22 mouse cellular contexts compared by ENCODE assay signal in the genomic region with DNA sequence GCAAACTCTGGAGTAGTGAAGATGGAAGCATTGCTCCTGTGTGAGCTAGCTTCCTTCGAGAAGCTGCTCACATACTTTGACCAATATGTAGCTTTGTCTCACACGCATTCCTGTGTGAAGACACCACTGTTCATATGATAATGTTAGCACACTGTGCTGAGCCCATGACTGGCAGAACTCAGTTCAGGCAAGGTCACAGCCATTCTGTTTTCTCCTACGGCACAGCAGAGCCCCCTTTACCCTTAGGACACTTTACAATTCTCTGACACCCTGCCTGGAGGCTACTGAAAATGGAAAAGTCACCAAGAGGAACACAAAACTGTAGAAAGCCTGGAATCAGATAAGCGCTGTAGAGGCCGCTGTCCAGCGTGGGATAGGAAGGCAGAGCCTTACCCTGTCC.
DNase-seq lines count a peak whose midpoint lies in the region; ATAC-seq lines count a peak whose summit lies in the region.
"Had no signal": no experiment of that assay in that cellular context is flagged by ENCODE, and none has a peak within 500 bp of the region (broad histone marks: within the 10 kb centered on the region; RNA-seq: fewer than 3 reads in every experiment).

No protein-coding gene starts in this region.

- peak; percentile 47 for DNase-seq in midbrain, embryonic 11.5 days (ENCODE audit: low spot score, missing footprints)
- no peak for DNase-seq in midbrain, embryonic 10.5 days (ENCODE audit: low spot score)
- DNase-seq in ES-CJ7 (ENCODE audit: low read depth, low spot score): peak; percentile 12
- DNase-seq in R1 (ENCODE audit: low read depth, low spot score): peak; percentile 35
- DNase-seq in right cerebral cortex, postnatal 10 days (ENCODE audit: low spot score in 2 of 2): no peak
- DNase-seq in ovary, postnatal 36 days (ENCODE audit: low spot score): no peak
- DNase-seq: adrenal gland, adult 8-10 months; adrenal gland, postnatal 14 days; adrenal gland, postnatal 36 days; cerebellum, adult 11-12 months; cerebellum, adult 2 months; cerebellum, adult 9-10 months; cerebellum, postnatal 10 days; cerebellum, postnatal 25 days; forebrain, postnatal 0 days had no signal

- H3K4me1 ChIP-seq in midbrain, embryonic 11.5 days (ENCODE audit: control insufficient read depth, insufficient read depth, low read length): no peaks in the 10 kb centered on the region
- 0 out of 2 replicates have a peak, but pooled peaks cover 4% of the 10 kb centered on the region for H3K4me1 ChIP-seq in midbrain, embryonic 10.5 days
- H3K4me1 ChIP-seq: embryonic facial prominence, embryonic 12.5 days; forebrain, embryonic 13.5 days; forebrain, embryonic 15.5 days had no signal

- no peak overlapping the region for H3K27ac ChIP-seq in midbrain, embryonic 11.5 days (ENCODE audit: low read depth, low read length)
- no peak overlapping the region for H3K27ac ChIP-seq in midbrain, embryonic 10.5 days (replicated peaks)
- H3K27ac ChIP-seq: embryonic facial prominence, embryonic 10.5 days; embryonic facial prominence, embryonic 12.5 days; forebrain, embryonic 13.5 days; forebrain, embryonic 15.5 days had no signal

- no peaks in the 10 kb centered on the region for H3K36me3 ChIP-seq in midbrain, embryonic 11.5 days (ENCODE audit: control insufficient read depth, insufficient read depth, low read length)
- H3K36me3 ChIP-seq in midbrain, embryonic 10.5 days: no peaks in the 10 kb centered on the region
- H3K36me3 ChIP-seq: embryonic facial prominence, embryonic 10.5 days; embryonic facial prominence, embryonic 12.5 days; forebrain, embryonic 15.5 days; G1E had no signal

- ATAC-seq in midbrain, embryonic 11.5 days (ENCODE audit: low FRiP score): no peak
- ATAC-seq: activated CD4-positive, CD25-positive, alpha-beta regulatory T cell, adult 4 months; forebrain, embryonic 13.5 days; forebrain, embryonic 15.5 days; forebrain, postnatal 0 days; Patski had no signal

- no peaks in the 10 kb centered on the region for H3K9me3 ChIP-seq in midbrain, embryonic 11.5 days (ENCODE audit: control insufficient read depth, low read length)
- no peaks in the 10 kb centered on the region for H3K9me3 ChIP-seq in midbrain, embryonic 10.5 days (replicated peaks)
- H3K9me3 ChIP-seq: embryonic facial prominence, embryonic 10.5 days; embryonic facial prominence, embryonic 12.5 days; forebrain, embryonic 13.5 days; forebrain, embryonic 15.5 days; G1E had no signal

- H3K9ac ChIP-seq in midbrain, embryonic 11.5 days (ENCODE audit: low read length): no peak overlapping the region
- H3K9ac ChIP-seq: embryonic facial prominence, embryonic 12.5 days; forebrain, embryonic 13.5 days; forebrain, embryonic 15.5 days; forebrain, postnatal 0 days had no signal

- H3K4me2 ChIP-seq in midbrain, embryonic 11.5 days: no peak overlapping the region
- H3K4me2 ChIP-seq: embryonic facial prominence, embryonic 12.5 days; forebrain, embryonic 13.5 days; forebrain, embryonic 15.5 days had no signal

- WGBS in midbrain, embryonic 11.5 days: 87% methylated on average over 6 of the region's 6 CpGs
- WGBS in midbrain, embryonic 10.5 days: 88% methylated on average over 6 of the region's 6 CpGs

- no peak overlapping the region for H3K4me3 ChIP-seq in midbrain, embryonic 11.5 days (ENCODE audit: low read depth, low read length)
- H3K4me3 ChIP-seq in midbrain, embryonic 10.5 days: no peak overlapping the region
- H3K4me3 ChIP-seq: embryonic facial prominence, embryonic 10.5 days; embryonic facial prominence, embryonic 12.5 days; forebrain, embryonic 13.5 days; forebrain, embryonic 15.5 days had no signal

- H3K27me3 ChIP-seq in midbrain, embryonic 11.5 days (ENCODE audit: control insufficient read depth, insufficient read depth, low read length): no peaks in the 10 kb centered on the region
- no peaks in the 10 kb centered on the region for H3K27me3 ChIP-seq in midbrain, embryonic 10.5 days (ENCODE audit: low read depth, poor library complexity, severe bottlenecking)
- H3K27me3 ChIP-seq: embryonic facial prominence, embryonic 12.5 days; forebrain, embryonic 13.5 days; forebrain, embryonic 15.5 days had no signal

Comparison
In these comparisons a context has a peak if more than half of its experiments do, and no peak if none do; other contexts are left out.
1. DNase-seq: peak in midbrain, embryonic 11.5 days (single experiment), ES-CJ7 (single experiment) and R1 (single experiment); none in midbrain, embryonic 10.5 days (single experiment), right cerebral cortex, postnatal 10 days (0 of 2) and ovary, postnatal 36 days (single experiment).